Mouse (Mus musculus) midbrain, embryonic 13.5 days (tissue): ENCODE measurements at regions not wholly inside any gene's neighbourhood (a gene's known extent, or its start where the extent isn't known, plus 50 kb on each side); places are given as distances from the start of the nearest gene placed in this dataset.

Source experiments
- ATAC-seq: fragments of 200-750 bp; cut with Nextera tagmentation; 2 replicates; pipeline ENCODE4 v1.8.0; 2017; ENCODE audit warnings: mild to moderate bottlenecking, moderate TSS enrichment, moderate library complexity
- H3K27ac ChIP-seq: fragments of 300-500 bp; sonication (generic); 2 replicates; pipeline ENCODE4 v1.5.1; 2015; ENCODE audit warnings: inconsistent platforms, mild to moderate bottlenecking, moderate library complexity
- H3K27me3 ChIP-seq: fragments of 300-500 bp; sonication (generic); 2 replicates; pipeline ENCODE4 v1.6.1; 2015; ENCODE audit warnings: mild to moderate bottlenecking, inconsistent platforms
- H3K36me3 ChIP-seq: fragments of 300-500 bp; sonication (generic); 2 replicates; pipeline ENCODE4 v1.6.1; 2015; ENCODE audit warnings: mild to moderate bottlenecking, inconsistent platforms
- H3K4me1 ChIP-seq: fragments of 300-500 bp; sonication (generic); replicated peaks from 2 replicates; pipeline ENCODE4 v1.6.1; 2015; ENCODE audit warnings: inconsistent platforms
- H3K4me2 ChIP-seq: fragments of 300-500 bp; sonication (generic); replicated peaks from 2 replicates; pipeline ENCODE4 v1.6.1; 2015; ENCODE audit warnings: moderate library complexity, mild to moderate bottlenecking, inconsistent platforms
- H3K4me3 ChIP-seq: fragments of 300-500 bp; sonication (generic); replicated peaks from 2 replicates; pipeline ENCODE4 v1.5.1; 2015; ENCODE audit warnings: mild to moderate bottlenecking, inconsistent platforms
- H3K9ac ChIP-seq: fragments of 300-500 bp; sonication (generic); replicated peaks from 2 replicates; pipeline ENCODE4 v1.6.1; 2015; ENCODE audit warnings: mild to moderate bottlenecking, inconsistent platforms
- H3K9me3 ChIP-seq: fragments of 300-500 bp; sonication (generic); 2 replicates; pipeline ENCODE4 v1.6.1; 2016; ENCODE audit warnings: mild to moderate bottlenecking, inconsistent platforms
- WGBS: fragments of 180-500 bp; shearing (Covaris S2); methylation state at CpG from one replicate; pipeline ENCODE4 v1.1.7; 2015; 5-methylcytosine and 5-hydroxymethylcytosine counted together

GRCm38 (mm10) chr14:36316418-36317111, 221.8 kb downstream of the 4930474N05Rik start:
- Histone ChIP-seq H3K4me2 (no peak overlapping the region), H3K9ac (no peak overlapping the region), H3K27ac (no peak overlapping the region), H3K4me3 (no peak overlapping the region), H3K4me1 (no peaks in the 10 kb centered on the region), H3K27me3 (no peaks in the 10 kb centered on the region), H3K36me3 (no peaks in the 10 kb centered on the region), H3K9me3 (no peaks in the 10 kb centered on the region)
- WGBS, result 93% methylated on average over 4 of the region's 4 CpGs
- ATAC-seq, result no peak

GRCm38 (mm10) chr14:36328258-36328891, 233.7 kb downstream of the 4930474N05Rik start:
- H3K27ac ChIP-seq, result no peak overlapping the region
- no peak overlapping the region for H3K4me2 ChIP-seq
- no peak for ATAC-seq
- H3K9ac ChIP-seq, result no peak overlapping the region
- no peaks in the 10 kb centered on the region for H3K36me3 ChIP-seq
- H3K9me3 ChIP-seq, result no peaks in the 10 kb centered on the region
- H3K4me3 ChIP-seq, result no peak overlapping the region
- WGBS, result 61% methylated on average over 3 of the region's 3 CpGs
- H3K27me3 ChIP-seq, result no peaks in the 10 kb centered on the region
- no peaks in the 10 kb centered on the region for H3K4me1 ChIP-seq

- no peaks in the 10 kb centered on the region for H3K4me1 ChIP-seq
- WGBS, result 84% methylated on average over 1 of the region's 1 CpGs
- no peak overlapping the region for H3K9ac ChIP-seq
- H3K27me3 ChIP-seq, result no peaks in the 10 kb centered on the region
- no peaks in the 10 kb centered on the region for H3K9me3 ChIP-seq
- H3K27ac ChIP-seq, result no peak overlapping the region
- H3K4me3 ChIP-seq, result no peak overlapping the region
- no peak for ATAC-seq
- H3K36me3 ChIP-seq, result no peaks in the 10 kb centered on the region
- no peak overlapping the region for H3K4me2 ChIP-seq
Observed at GRCm38 (mm10) chr14:36340832-36341231, 246.1 kb downstream of the 4930474N05Rik start.
